Mouse (Mus musculus) erythroblast, adult 5-6 weeks (primary cell): ENCODE data around the gene Nap1l5. TPM values are rescaled to one million over a fixed set of nuclear protein-coding genes. Genes with fewer than 3 reads are reported as not detected.

Experiments used
- total RNA-seq, 2 experiments: library from RNA; stranded (forward) in 1 of 2; stranded (reverse) in 1 of 2; fragments of 150-400 nt in 1 of 2; fragments of 200-764, 138-1000 nt in 1 of 2; gene quantifications; 2 replicates each; pipeline versions ENCODE4 v1.2.3 to v1.2.4; 2015 to 2017; ENCODE audit warnings: low replicate concordance in 2 of 2

Nap1l5 gene
- total RNA-seq, 2 experiments from 2014 or later: not detected

Other genes with a start within 250 kb of the Nap1l5 start
- gene Herc3, start 75.6 kb downstream of the Nap1l5 start, total RNA-seq (2015; ENCODE audit: low replicate concordance): 2.5 and 9.2 TPM in 2 replicates
- 2.9 and 3.6 TPM in 2 replicates for gene Herc3, start 75.6 kb downstream of the Nap1l5 start, total RNA-seq (2017; ENCODE audit: low replicate concordance)
- not detected in 2 replicates for gene Fam13a, start 117.5 kb upstream of the Nap1l5 start, total RNA-seq (2015; ENCODE audit: low replicate concordance)
- not detected in 2 replicates for gene Fam13a, start 117.5 kb upstream of the Nap1l5 start, total RNA-seq (2017; ENCODE audit: low replicate concordance)